Mouse (Mus musculus): ENCODE data around the gene Midn.

Gene Midn

GRCm38 (mm10) chr10:80147719-80148601 lies at the start of gene Midn:
TSS of gene Midn (plus strand) at chr10:80148272.
- WGBS = under 1% methylated on average over 42 of the region's 42 CpGs

GRCm38 (mm10) chr10:80098630-80099029 lies 49.4 kb upstream of the Midn start:
- WGBS = 85% methylated on average over 5 of the region's 5 CpGs

- WGBS = 62% methylated on average over 11 of the region's 11 CpGs
Measured at GRCm38 (mm10) chr10:80100982-80101381, 47.1 kb upstream of the Midn start.

GRCm38 (mm10) chr10:80102216-80102915 lies 45.7 kb upstream of the Midn start:
- WGBS = under 1% methylated on average over 55 of the region's 59 CpGs

- WGBS = 83% methylated on average over 2 of the region's 2 CpGs
Measured at GRCm38 (mm10) chr10:80103032-80103431, 45.0 kb upstream of the Midn start.

- WGBS = 77% methylated on average over 3 of the region's 3 CpGs
Measured at GRCm38 (mm10) chr10:80104181-80104580, 43.9 kb upstream of the Midn start.

GRCm38 (mm10) chr10:80105460-80105859 lies 42.6 kb upstream of the Midn start, which contains the start of gene Sbno2:
TSS of gene Sbno2 (minus strand) at chr10:80105571.
- WGBS = 82% methylated on average over 5 of the region's 5 CpGs

- WGBS = 79% methylated on average over 5 of the region's 5 CpGs
Measured at GRCm38 (mm10) chr10:80105926-80106325, 42.1 kb upstream of the Midn start.

GRCm38 (mm10) chr10:80107678-80108077 lies 40.4 kb upstream of the Midn start:
- WGBS = 79% methylated on average over 6 of the region's 6 CpGs

GRCm38 (mm10) chr10:80114341-80115284 lies 33.5 kb upstream of the Midn start:
- WGBS = 5% methylated on average over 27 of the region's 27 CpGs

GRCm38 (mm10) chr10:80115290-80115943 lies 32.7 kb upstream of the Midn start, which contains the start of gene Stk11:
TSS of gene Stk11 (plus strand) at chr10:80115803.
- under 1% methylated on average over 70 of the region's 70 CpGs for WGBS

GRCm38 (mm10) chr10:80115944-80116335 lies 32.1 kb upstream of the Midn start:
- WGBS = under 1% methylated on average over 63 of the region's 63 CpGs

GRCm38 (mm10) chr10:80116563-80116926 lies 31.5 kb upstream of the Midn start:
- WGBS = 2% methylated on average over 27 of the region's 27 CpGs

GRCm38 (mm10) chr10:80116927-80117691 lies 31.0 kb upstream of the Midn start:
- WGBS = 8% methylated on average over 30 of the region's 30 CpGs

- WGBS = 22% methylated on average over 1 of the region's 1 CpGs
Measured at GRCm38 (mm10) chr10:80117736-80118135, 30.3 kb upstream of the Midn start.

- 52% methylated on average over 6 of the region's 6 CpGs for WGBS
Measured at GRCm38 (mm10) chr10:80118552-80118951, 29.5 kb upstream of the Midn start.

GRCm38 (mm10) chr10:80120146-80120545 lies 27.9 kb upstream of the Midn start:
- 45% methylated on average over 2 of the region's 2 CpGs for WGBS

- 53% methylated on average over 2 of the region's 2 CpGs for WGBS
Measured at GRCm38 (mm10) chr10:80121639-80122038, 26.4 kb upstream of the Midn start.

- WGBS = 88% methylated on average over 9 of the region's 9 CpGs
Measured at GRCm38 (mm10) chr10:80123932-80124562, 24.0 kb upstream of the Midn start.

GRCm38 (mm10) chr10:80127920-80128319 lies 20.2 kb upstream of the Midn start:
- WGBS = 94% methylated on average over 8 of the region's 8 CpGs
